ENCODE assay signal across 13 mouse cellular contexts in genomic region chr12:111028176-111029167, GRCm38 (mm10). TPM values are rescaled to one million over a fixed set of nuclear protein-coding genes. Genes with fewer than 3 reads are reported as not detected.
DNase-seq lines count a peak whose midpoint lies in the region; ATAC-seq and TF ChIP-seq lines count a peak whose summit lies in the region.
"Had no signal": no experiment of that assay in that cellular context is flagged by ENCODE, and none has a peak within 500 bp of the region (broad histone marks: within the 10 kb centered on the region; RNA-seq: fewer than 3 reads in every experiment).

No protein-coding gene starts in this region.

- H3K27me3 ChIP-seq in kidney, adult 2 months (replicated peaks; ENCODE audit: control insufficient read depth, insufficient read depth, low read length), result no peaks in the 10 kb centered on the region
- H3K27me3 ChIP-seq in G1E (ENCODE audit: insufficient read depth, low read length), result no peaks in the 10 kb centered on the region
- H3K27me3 ChIP-seq in liver, embryonic 16.5 days (ENCODE audit: control insufficient read depth, insufficient read depth, low read depth, low read length), result no peaks in the 10 kb centered on the region

- H3K4me1 ChIP-seq in kidney, adult 2 months (ENCODE audit: control insufficient read depth, insufficient read depth, low read length), result no peaks in the 10 kb centered on the region
- peaks cover 62% of the 10 kb centered on the region for H3K4me1 ChIP-seq in G1E (ENCODE audit: insufficient read depth, low read depth, low read length)
- peaks cover 19% of the 10 kb centered on the region for H3K4me1 ChIP-seq in liver, embryonic 16.5 days (ENCODE audit: control insufficient read depth, low read depth, low read length)

- no peaks in the 10 kb centered on the region for H3K9me3 ChIP-seq in G1E (replicated peaks)
- H3K9me3 ChIP-seq in liver, embryonic 16.5 days (replicated peaks; ENCODE audit: control insufficient read depth, low read length), result no peaks in the 10 kb centered on the region

- no peak for TF ChIP-seq POLR2A in kidney, adult 2 months (IDR thresholded peaks at IDR 0.05; ENCODE audit: low read depth, low read length)

- H3K4me2 ChIP-seq in liver, embryonic 16.5 days (ENCODE audit: low read depth, low read length), result peak overlapping the region; percentile 87

- TF ChIP-seq CTCF in kidney, adult 2 months (conservative IDR thresholded peaks at IDR 0.05; ENCODE audit: insufficient read depth, insufficient read length, low read depth, low read length), result no peak
- TF ChIP-seq CTCF in G1E (IDR thresholded peaks at IDR 0.05; ENCODE audit: low read depth, low read length), result no peak

- no peak overlapping the region for H3K27ac ChIP-seq in kidney, adult 2 months (ENCODE audit: insufficient read depth, low read depth, low read length)
- H3K27ac ChIP-seq in liver, embryonic 16.5 days (ENCODE audit: low read length), result peak overlapping the region; percentile 69

- ATAC-seq in G1E (ENCODE audit: extremely low read depth, insufficient number of reproducible peaks, low FRiP score, poor library complexity, severe bottlenecking), result peak; percentile 68
- ATAC-seq in liver, embryonic 16.5 days (ENCODE audit: low read depth), result peak; percentile 92
- ATAC-seq: forebrain, embryonic 14.5 days; hindbrain, embryonic 16.5 days had no signal

- 68% methylated on average over 19 of the region's 19 CpGs for WGBS in kidney, adult 2 months
- WGBS in liver, embryonic 16.5 days (ENCODE audit: insufficient replicate concordance), result 23% methylated on average over 19 of the region's 19 CpGs

- peak overlapping the region; percentile 69 for H3K9ac ChIP-seq in liver, embryonic 16.5 days (ENCODE audit: low read depth, low read length)

- H3K4me3 ChIP-seq in kidney, adult 2 months (ENCODE audit: insufficient read depth, low read depth, low read length), result no peak overlapping the region
- peak overlapping the region; percentile 69 for H3K4me3 ChIP-seq in G1E (ENCODE audit: low read depth, low read length)
- peak overlapping the region; percentile 69 for H3K4me3 ChIP-seq in liver, embryonic 16.5 days (ENCODE audit: low read depth, low read length)
- H3K4me3 ChIP-seq: myocyte had no signal

- DNase-seq in kidney, adult 2 months, result peak; percentile 17
- DNase-seq in kidney, postnatal 14 days, result no peak
- peak; percentile 76 for DNase-seq in G1E (ENCODE audit: low spot score)
- peak; percentile 48 for DNase-seq in c-Kit-negative CD71-positive TER-119-positive erythroid progenitor cells, embryonic 14.5 days (ENCODE audit: low read depth, low spot score)
- no peak for DNase-seq in frontal cortex, adult 2 months (ENCODE audit: extremely low spot score in 1 of 2, low spot score in 1 of 2)
- no peak for DNase-seq in thymus, postnatal 0 days (ENCODE audit: low spot score)
- DNase-seq: gastrocnemius, postnatal 25 days; left cerebral cortex, postnatal 4 days; thymus, postnatal 4 days had no signal

- H3K36me3 ChIP-seq in kidney, adult 2 months (ENCODE audit: control insufficient read depth, insufficient read depth, low read length), result no peaks in the 10 kb centered on the region
- peaks cover 20% of the 10 kb centered on the region for H3K36me3 ChIP-seq in G1E (replicated peaks)
- H3K36me3 ChIP-seq in liver, embryonic 16.5 days (ENCODE audit: control insufficient read depth, insufficient read depth), result no peaks in the 10 kb centered on the region

RNA-seq across cellular contexts. Expression of gene Rcor1, which starts 10.7 kb away (rescaled TPM):
- 9.7 and 11.5 TPM in 2 replicates for polyA plus RNA-seq in kidney, adult 2 months (2012; rRNA removed)
- total RNA-seq in G1E (2014; fragmentation: Nextera tagmentation) (304 and 341 TPM in 2 replicates), G1E (2017) (104 and 125 TPM in 2 replicates)
- 84.4 and 93.1 TPM in 2 replicates for polyA plus RNA-seq in G1E (2012)
- 4.1 and 4.4 TPM in 2 replicates for polyA plus RNA-seq in liver, embryonic 16.5 days (2015; fragmentation: Nextera tagmentation; extraction: Ambion mirVana)
- 13.4 and 14.4 TPM in 2 replicates for polyA plus RNA-seq in frontal cortex, adult 2 months (2012; rRNA removed)
- polyA plus RNA-seq in thymus, postnatal 0 days (2015; fragmentation: Nextera tagmentation; extraction: Ambion mirVana), result 10.1 and 14.0 TPM in 2 replicates

RNA-seq across cellular contexts. Expression of gene Ankrd9, which starts 49.6 kb away (rescaled TPM):
- polyA plus RNA-seq in kidney, adult 2 months (2012; rRNA removed), result 23.9 and 28.0 TPM in 2 replicates
- total RNA-seq in G1E (2014; fragmentation: Nextera tagmentation), result 2.6 and 3.5 TPM in 2 replicates
- 7.5 and 16.0 TPM in 2 replicates for total RNA-seq in G1E (2017)
- 16.5 and 19.3 TPM in 2 replicates for polyA plus RNA-seq in G1E (2012)
- polyA plus RNA-seq in liver, embryonic 16.5 days (2015; fragmentation: Nextera tagmentation; extraction: Ambion mirVana), result 54.7 and 55.9 TPM in 2 replicates
- 25.5 and 30.5 TPM in 2 replicates for polyA plus RNA-seq in frontal cortex, adult 2 months (2012; rRNA removed)
- 9.6 and 11.0 TPM in 2 replicates for polyA plus RNA-seq in thymus, postnatal 0 days (2015; fragmentation: Nextera tagmentation; extraction: Ambion mirVana)

Comparison
In these comparisons a context has a peak if more than half of its experiments do, and no peak if none do; other contexts are left out.
1. DNase-seq: peak in kidney, adult 2 months (single experiment), G1E (single experiment) and c-Kit-negative CD71-positive TER-119-positive erythroid progenitor cells, embryonic 14.5 days (single experiment); none in kidney, postnatal 14 days (single experiment), frontal cortex, adult 2 months (0 of 2) and thymus, postnatal 0 days (single experiment).